Mouse (Mus musculus) intestine, embryonic 15.5 days (tissue): ENCODE data around the gene Cyb5r2. TPM values are rescaled to one million over a fixed set of nuclear protein-coding genes. Genes with fewer than 3 reads are reported as not detected.
A peak's percentile ranks its signal among the peaks of the same experiment; 100 is the strongest.

ENCODE experiments used
- ATAC-seq: fragments of 200-750 bp; cut with Nextera tagmentation; 2 replicates; pipeline ENCODE4 v1.8.0; 2017; ENCODE audit warnings: moderate TSS enrichment, moderate library complexity
- H3K27ac ChIP-seq: fragments of 300-500 bp; sonication (generic); 2 replicates; pipeline ENCODE4 v1.5.1; 2015; ENCODE audit warnings: mild to moderate bottlenecking, inconsistent platforms
- H3K27me3 ChIP-seq: fragments of 300-500 bp; sonication (generic); replicated peaks from 2 replicates; pipeline ENCODE4 v1.6.1; 2015; ENCODE audit warnings: inconsistent platforms
- H3K36me3 ChIP-seq: fragments of 300-500 bp; sonication (generic); 2 replicates; pipeline ENCODE4 v1.6.1; 2015; ENCODE audit warnings: inconsistent platforms
- H3K4me1 ChIP-seq: fragments of 300-500 bp; sonication (generic); replicated peaks from 2 replicates; pipeline ENCODE4 v1.6.1; 2015; ENCODE audit warnings: inconsistent platforms
- H3K4me2 ChIP-seq: fragments of 300-500 bp; sonication (generic); replicated peaks from 2 replicates; pipeline ENCODE4 v1.6.1; 2015; ENCODE audit warnings: mild to moderate bottlenecking, inconsistent platforms
- H3K4me3 ChIP-seq: fragments of 300-500 bp; sonication (generic); replicated peaks from 2 replicates; pipeline ENCODE4 v1.5.1; 2015; ENCODE audit warnings: inconsistent platforms
- H3K9ac ChIP-seq: fragments of 300-500 bp; sonication (generic); 2 replicates; pipeline ENCODE4 v1.6.1; 2015; ENCODE audit warnings: inconsistent platforms
- H3K9me3 ChIP-seq: fragments of 300-500 bp; sonication (generic); 2 replicates; pipeline ENCODE4 v1.6.1; 2016; ENCODE audit warnings: inconsistent platforms
- WGBS: fragments of 180-500 bp; shearing (Covaris S2); methylation state at CpG from one replicate; pipeline ENCODE4 v1.1.7; 2015; 5-methylcytosine and 5-hydroxymethylcytosine counted together
- polyA plus RNA-seq: library from polyadenylated mRNA; unstranded; fragments of >200 nt; fragmentation: Nextera tagmentation; extraction: Ambion mirVana; gene quantifications from 2 replicates; pipeline ENCODE4 v1.2.1, GENCODE M21; 2015

The Cyb5r2 gene
- polyA plus RNA-seq, 1 experiment from 2014 or later = 0.14 TPM

- Histone ChIP-seq H3K36me3 (no peaks in the 10 kb centered on the region), H3K9ac (no peak overlapping the region), H3K4me3 (no peak overlapping the region), H3K27ac (no peak overlapping the region), H3K4me1 (no peaks in the 10 kb centered on the region), H3K27me3 (no peaks in the 10 kb centered on the region), H3K9me3 (no peaks in the 10 kb centered on the region), H3K4me2 (no peak overlapping the region)
- 83% methylated on average over 5 of the region's 5 CpGs for WGBS
- ATAC-seq = no peak
These were observed 43.8 kb downstream of the Cyb5r2 start for GRCm38 (mm10) chr7:107714067-107714466.

- Histone ChIP-seq H3K27me3 (no peaks in the 10 kb centered on the region), H3K9me3 (no peaks in the 10 kb centered on the region), H3K4me3 (no peak overlapping the region), H3K4me1 (peaks cover 7% of the 10 kb centered on the region), H3K27ac (no peak overlapping the region), H3K4me2 (no peak overlapping the region), H3K36me3 (no peaks in the 10 kb centered on the region), H3K9ac (no peak overlapping the region)
- ATAC-seq = no peak
- WGBS = 63% methylated on average over 6 of the region's 6 CpGs
These were observed 45.1 kb downstream of the Cyb5r2 start for GRCm38 (mm10) chr7:107712743-107713142.

DNA sequence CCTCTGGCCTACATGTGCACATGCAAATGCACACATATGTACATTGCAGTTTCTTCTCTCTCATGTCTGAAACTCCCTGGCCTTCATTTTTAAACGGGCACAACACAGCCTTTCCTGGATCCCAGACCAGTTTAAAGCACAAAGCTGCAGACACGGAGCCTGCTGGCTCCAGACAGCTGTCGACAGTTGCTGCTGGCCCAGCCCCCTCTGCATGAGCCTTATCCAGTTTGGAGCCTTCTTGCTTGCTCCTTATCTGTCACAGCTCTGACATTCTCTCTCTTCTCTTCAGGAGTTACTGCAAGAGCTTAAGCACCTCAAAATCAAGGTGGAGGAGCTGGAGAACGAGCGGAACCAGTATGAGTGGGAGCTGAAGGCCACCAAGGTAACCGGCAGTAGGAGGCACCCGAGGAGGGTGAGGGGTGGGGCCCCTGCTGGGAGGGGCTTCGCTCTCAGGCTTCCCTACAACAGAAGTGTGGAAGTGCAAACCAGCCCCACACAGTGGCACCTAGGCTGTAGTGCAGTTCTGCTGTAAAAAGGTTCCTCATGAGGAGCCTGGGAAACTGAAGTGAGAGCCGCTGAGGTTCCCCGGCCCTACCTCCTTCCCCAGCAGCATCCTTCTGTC is 49.2 kb downstream of the Cyb5r2 start:
- Histone ChIP-seq H3K4me3 (peak overlapping the region; percentile 22), H3K9ac (no peak overlapping the region), H3K9me3 (no peaks in the 10 kb centered on the region), H3K27me3 (no peaks in the 10 kb centered on the region), H3K4me1 (peaks cover 7% of the 10 kb centered on the region), H3K36me3 (no peaks in the 10 kb centered on the region), H3K27ac (peak overlapping the region; percentile 77), H3K4me2 (peak overlapping the region; percentile 56)
- 4% methylated on average over 10 of the region's 10 CpGs for WGBS
- peak; percentile 97 for ATAC-seq

DNA sequence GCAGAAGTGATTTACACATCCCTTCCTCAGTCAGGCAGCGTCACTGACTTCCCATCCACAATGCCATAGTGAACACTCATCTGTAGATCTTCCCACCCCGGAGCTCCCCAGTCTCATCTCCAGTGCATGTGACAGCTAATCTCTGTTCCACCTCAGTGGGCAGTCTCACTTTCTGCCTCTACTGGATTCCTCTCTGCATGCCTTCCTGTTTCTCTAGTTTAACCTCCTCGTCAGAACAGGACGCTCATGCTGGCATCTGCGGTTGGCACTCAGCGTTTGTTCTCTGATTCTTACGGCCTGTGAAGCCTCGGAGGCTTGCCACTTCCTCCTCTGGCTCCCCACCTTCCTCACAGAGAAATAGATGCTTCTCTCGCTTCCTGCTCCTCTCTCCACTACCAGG is 50.2 kb downstream of the Cyb5r2 start:
- Histone ChIP-seq H3K27me3 (no peaks in the 10 kb centered on the region), H3K4me2 (no peak overlapping the region), H3K9ac (no peak overlapping the region), H3K27ac (no peak overlapping the region), H3K4me3 (no peak overlapping the region), H3K9me3 (no peaks in the 10 kb centered on the region), H3K36me3 (no peaks in the 10 kb centered on the region), H3K4me1 (peaks cover 11% of the 10 kb centered on the region)
- ATAC-seq = no peak
- 70% methylated on average over 9 of the region's 9 CpGs for WGBS

- 76% methylated on average over 5 of the region's 5 CpGs for WGBS
These were observed 51.9 kb downstream of the Cyb5r2 start for GRCm38 (mm10) chr7:107705941-107706340.

GRCm38 (mm10) chr7:107702461-107703380 is 55.1 kb downstream of the Cyb5r2 start:
- H3K4me3 ChIP-seq = no peak overlapping the region
- ATAC-seq = peak; percentile 71
- no peaks in the 10 kb centered on the region for H3K27me3 ChIP-seq
- H3K4me1 ChIP-seq = 0 out of 2 replicates have a peak, but pooled peaks cover 4% of the 10 kb centered on the region
- H3K4me2 ChIP-seq = no peak overlapping the region; the same call in 1 of the 2 replicates
- no peaks in the 10 kb centered on the region for H3K9me3 ChIP-seq
- H3K27ac ChIP-seq = no peak overlapping the region
- 41% methylated on average over 13 of the region's 13 CpGs for WGBS
- no peak overlapping the region for H3K9ac ChIP-seq
- peaks cover 4% of the 10 kb centered on the region; the same call in 1 of the 2 replicates for H3K36me3 ChIP-seq

More at GRCm38 (mm10) chr7:107705941-107706340, 51.9 kb downstream of the Cyb5r2 start:
- ATAC-seq = no peak
- no peak overlapping the region for H3K9ac ChIP-seq
- H3K9me3 ChIP-seq = no peaks in the 10 kb centered on the region
- H3K27ac ChIP-seq = no peak overlapping the region
- peaks cover 11% of the 10 kb centered on the region for H3K4me1 ChIP-seq
- H3K36me3 ChIP-seq = no peaks in the 10 kb centered on the region
- no peak overlapping the region for H3K4me3 ChIP-seq
- H3K27me3 ChIP-seq = no peaks in the 10 kb centered on the region
- H3K4me2 ChIP-seq = no peak overlapping the region

GRCm38 (mm10) chr7:107700646-107701045 is 57.2 kb downstream of the Cyb5r2 start:
- Histone ChIP-seq H3K36me3 (peaks cover 4% of the 10 kb centered on the region; the same call in 1 of the 2 replicates), H3K4me1 (0 out of 2 replicates have a peak, but pooled peaks cover 4% of the 10 kb centered on the region), H3K4me2 (no peak overlapping the region), H3K4me3 (no peak overlapping the region), H3K9ac (no peak overlapping the region), H3K27ac (no peak overlapping the region), H3K27me3 (no peaks in the 10 kb centered on the region), H3K9me3 (no peaks in the 10 kb centered on the region)
- no peak for ATAC-seq
- 76% methylated on average over 5 of the region's 5 CpGs for WGBS

DNA sequence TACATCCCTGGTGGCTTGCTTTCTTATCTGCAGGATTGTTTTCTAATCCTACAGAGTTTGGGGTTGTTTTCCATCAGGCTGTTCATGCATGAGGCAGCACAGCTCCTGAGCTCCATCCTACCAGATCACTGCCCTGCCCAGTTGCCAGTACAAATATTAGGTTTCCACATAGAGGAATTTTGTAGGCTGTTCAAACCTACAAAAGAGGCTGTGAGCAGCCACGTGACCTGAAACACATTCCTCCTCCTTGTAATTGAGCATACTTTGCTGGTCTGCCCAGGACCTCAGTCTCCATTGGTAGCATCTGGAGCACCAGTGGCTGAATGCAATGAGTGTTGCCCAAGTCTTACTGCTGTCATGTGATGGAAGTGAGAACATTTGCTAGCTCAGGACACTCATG is 57.9 kb downstream of the Cyb5r2 start:
- H3K4me3 ChIP-seq = no peak overlapping the region
- H3K27ac ChIP-seq = no peak overlapping the region
- 58% methylated on average over 1 of the region's 1 CpGs for WGBS
- H3K9me3 ChIP-seq = no peaks in the 10 kb centered on the region
- H3K4me1 ChIP-seq = 0 out of 2 replicates have a peak, but pooled peaks cover 4% of the 10 kb centered on the region
- H3K36me3 ChIP-seq = peaks cover 4% of the 10 kb centered on the region; the same call in 1 of the 2 replicates
- H3K27me3 ChIP-seq = no peaks in the 10 kb centered on the region
- no peak for ATAC-seq
- no peak overlapping the region for H3K9ac ChIP-seq
- H3K4me2 ChIP-seq = no peak overlapping the region

Other genes starting within 250 kb of the Cyb5r2 start
- 13.1 and 15.2 TPM in 2 replicates for gene Olfml1, start 190.6 kb downstream of the Cyb5r2 start, polyA plus RNA-seq
- gene Ppfibp2, start 162.8 kb downstream of the Cyb5r2 start, polyA plus RNA-seq = 11.5 and 12.8 TPM in 2 replicates
- not detected in 2 replicates for gene 5330417H12Rik, start 132.9 kb downstream of the Cyb5r2 start, polyA plus RNA-seq
- gene Ovch2, start 43.2 kb upstream of the Cyb5r2 start, polyA plus RNA-seq = not detected in 2 replicates
- not detected in 2 replicates for gene Olfr467, start 54.2 kb upstream of the Cyb5r2 start, polyA plus RNA-seq
- not detected in 2 replicates for gene Olfr469, start 67.5 kb upstream of the Cyb5r2 start, polyA plus RNA-seq
- gene Olfr470, start 89.5 kb upstream of the Cyb5r2 start, polyA plus RNA-seq = not detected in 2 replicates
- gene Olfr472, start 139.9 kb upstream of the Cyb5r2 start, polyA plus RNA-seq = not detected in 2 replicates
- gene Olfr473, start 172.4 kb upstream of the Cyb5r2 start, polyA plus RNA-seq = not detected in 2 replicates
- gene Olfr474, start 196.6 kb upstream of the Cyb5r2 start, polyA plus RNA-seq = not detected in 2 replicates
- gene Olfr476, start 206.8 kb upstream of the Cyb5r2 start, polyA plus RNA-seq = not detected in 2 replicates
- not detected in 2 replicates for gene Olfr477, start 228.7 kb upstream of the Cyb5r2 start, polyA plus RNA-seq